Mouse (Mus musculus): ENCODE results near the gene Gm10718. TPM values are rescaled to one million over a fixed set of nuclear protein-coding genes. Genes with fewer than 3 reads are reported as not detected.
"Not testable (repeated sequence)": the region's sequence is repeated elsewhere in the genome, so short reads cannot be mapped to it uniquely, and the experiment has no call there.

Gene Gm10718
- polyA plus RNA-seq (2015; fragmentation: Nextera tagmentation; extraction: Ambion mirVana), result not detected in 2 replicates

DNA sequence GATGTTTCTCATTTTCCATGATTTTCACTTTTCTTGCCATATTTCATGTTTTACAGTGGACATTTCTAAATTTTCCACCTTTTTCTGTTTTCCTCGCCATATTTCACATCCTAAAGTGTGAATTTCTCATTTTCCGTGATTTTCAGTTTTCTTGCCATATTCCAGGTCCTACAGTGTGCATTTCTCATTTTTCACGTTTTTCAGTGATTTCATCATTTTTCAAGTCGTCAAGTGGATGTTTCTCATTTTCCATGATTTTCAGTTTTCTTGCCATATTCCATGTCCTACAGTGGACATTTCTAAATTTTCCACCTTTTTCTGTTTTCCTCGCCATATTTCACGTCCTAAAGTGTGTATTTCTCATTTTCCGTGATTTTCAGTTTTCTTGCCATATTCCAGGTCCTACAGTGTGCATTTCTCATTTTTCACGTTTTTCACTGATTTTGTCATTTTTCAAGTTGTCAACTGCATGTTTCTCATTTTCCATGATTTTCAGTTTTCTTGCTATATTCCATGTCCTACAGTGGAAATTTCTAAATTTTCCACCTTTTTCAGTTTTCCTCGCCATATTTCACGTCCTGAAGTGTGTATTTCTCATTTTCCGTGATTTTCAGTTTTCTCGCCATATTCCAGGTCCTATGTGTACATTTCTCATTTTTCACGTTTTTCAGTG lies at the start of gene Gm10718:
Gene Gm10718 (plus strand): TSS at position 236 of the 673 bp plus-strand sequence.
- H3K27ac ChIP-seq; H3K27me3 ChIP-seq (replicated peaks); H3K4me1 ChIP-seq; H3K9me3 ChIP-seq; H3K36me3 ChIP-seq; H3K9ac ChIP-seq; H3K4me2 ChIP-seq; H3K4me3 ChIP-seq (replicated peaks); ATAC-seq (ENCODE audit: insufficient read depth, low FRiP score, low read depth): not testable (repeated sequence)
- 70% methylated on average over 12 of the region's 13 CpGs for WGBS

DNA sequence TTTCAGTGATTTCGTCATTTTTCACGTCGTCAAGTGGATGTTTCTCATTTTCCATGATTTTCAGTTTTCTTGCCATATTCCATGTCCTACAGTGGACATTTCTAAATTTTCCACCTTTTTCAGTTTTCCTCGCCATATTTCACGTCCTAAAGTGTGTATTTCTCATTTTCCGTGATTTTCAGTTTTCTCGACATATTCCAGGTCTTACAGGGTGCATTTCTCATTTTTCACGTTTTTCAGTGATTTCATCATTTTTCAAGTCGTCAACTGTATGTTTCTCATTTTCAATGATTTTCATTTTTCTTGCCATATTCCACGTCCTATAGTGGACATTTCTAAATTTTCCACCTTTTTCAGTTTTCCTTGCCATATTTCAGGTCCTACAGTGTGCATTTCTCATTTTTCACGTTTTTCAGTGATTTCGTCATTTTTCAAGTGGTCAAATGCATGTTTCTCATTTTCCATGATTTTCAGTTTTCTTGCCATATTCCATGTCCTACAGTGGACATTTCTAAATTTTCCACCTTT lies 22.8 kb upstream of the Gm10718 start, which contains the start of gene Gm10722:
Gene Gm10722 (plus strand): TSS at position 478 of the 528 bp plus-strand sequence.
- H3K27ac ChIP-seq; H3K4me2 ChIP-seq; H3K36me3 ChIP-seq; H3K4me3 ChIP-seq (replicated peaks); H3K27me3 ChIP-seq (replicated peaks); H3K9ac ChIP-seq; ATAC-seq (ENCODE audit: insufficient read depth, low FRiP score, low read depth); H3K9me3 ChIP-seq; H3K4me1 ChIP-seq: not testable (repeated sequence)
- 71% methylated on average over 12 of the region's 12 CpGs for WGBS

DNA sequence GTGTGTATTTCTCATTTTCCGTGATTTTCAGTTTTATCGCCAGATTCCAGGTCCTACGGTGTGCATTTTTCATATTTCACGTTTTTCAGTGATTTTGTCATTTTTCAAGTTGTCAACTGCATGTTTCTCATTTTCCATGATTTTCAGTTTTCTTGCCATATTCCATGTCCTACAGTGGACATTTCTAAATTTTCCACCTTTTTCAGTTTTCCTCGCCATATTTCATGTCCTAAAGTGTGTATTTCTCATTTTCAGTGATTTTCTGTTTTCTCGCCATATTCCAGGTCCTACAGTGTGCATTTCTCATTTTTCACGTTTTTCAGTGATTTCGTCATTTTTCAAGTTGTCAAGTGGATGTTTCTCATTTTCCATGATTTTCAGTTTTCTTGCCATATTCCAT lies 22.3 kb upstream of the Gm10718 start:
- H3K36me3 ChIP-seq; H3K9me3 ChIP-seq; H3K4me1 ChIP-seq; H3K27ac ChIP-seq; H3K9ac ChIP-seq; ATAC-seq (ENCODE audit: insufficient read depth, low FRiP score, low read depth); H3K4me2 ChIP-seq; H3K4me3 ChIP-seq (replicated peaks); H3K27me3 ChIP-seq (replicated peaks): not testable (repeated sequence)
- WGBS, result 62% methylated on average over 8 of the region's 8 CpGs

DNA sequence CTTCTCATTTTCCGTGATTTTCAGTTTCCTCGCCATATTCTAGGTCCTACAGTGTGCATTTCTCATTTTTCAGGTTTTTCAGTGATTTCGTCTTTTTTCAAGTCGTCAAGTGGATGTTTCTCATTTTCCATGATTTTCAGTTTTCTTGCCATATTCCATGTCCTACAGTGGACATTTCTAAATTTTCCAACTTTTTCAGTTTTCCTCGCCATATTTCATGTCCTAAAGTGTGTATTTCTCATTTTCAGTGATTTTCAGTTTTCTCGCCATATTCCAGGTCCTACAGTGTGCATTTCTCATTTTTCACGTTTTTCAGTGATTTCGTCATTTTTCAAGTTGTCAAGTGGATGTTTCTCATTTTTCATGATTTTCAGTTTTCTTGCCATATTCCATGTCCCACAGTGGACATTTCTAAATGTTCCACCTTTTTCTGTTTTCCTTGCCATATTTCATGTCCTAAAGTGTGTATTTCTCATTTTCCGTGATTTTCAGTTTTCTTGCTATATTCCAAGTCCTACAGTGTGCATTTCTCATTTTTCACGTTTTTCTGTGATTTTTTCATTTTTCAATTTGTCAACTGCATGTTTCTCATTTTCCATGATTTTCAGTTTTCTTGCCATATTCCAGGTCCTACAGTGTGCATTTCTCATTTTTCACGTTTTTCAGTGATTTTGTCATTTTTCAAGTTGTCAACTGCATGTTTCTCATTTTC lies 21.2 kb upstream of the Gm10718 start:
- not testable (repeated sequence) for H3K9ac ChIP-seq; H3K4me1 ChIP-seq; H3K27me3 ChIP-seq (replicated peaks); H3K4me2 ChIP-seq; H3K9me3 ChIP-seq; H3K4me3 ChIP-seq (replicated peaks); H3K36me3 ChIP-seq; H3K27ac ChIP-seq
- peak; percentile 77 for ATAC-seq (ENCODE audit: insufficient read depth, low FRiP score, low read depth)
- WGBS, result 64% methylated on average over 9 of the region's 11 CpGs

- WGBS, result 72% methylated on average over 6 of the region's 14 CpGs
- not testable (repeated sequence) for H3K27ac ChIP-seq; H3K9me3 ChIP-seq; H3K9ac ChIP-seq; H3K27me3 ChIP-seq (replicated peaks); H3K4me3 ChIP-seq (replicated peaks); ATAC-seq (ENCODE audit: insufficient read depth, low FRiP score, low read depth); H3K4me1 ChIP-seq; H3K4me2 ChIP-seq; H3K36me3 ChIP-seq
These were observed 20.5 kb upstream of the Gm10718 start, which contains the start of gene Gm11168 for GRCm38 (mm10) chr9:3002794-3003396. Gene Gm11168, plus strand, starts transcription at chr9:3003346.

DNA sequence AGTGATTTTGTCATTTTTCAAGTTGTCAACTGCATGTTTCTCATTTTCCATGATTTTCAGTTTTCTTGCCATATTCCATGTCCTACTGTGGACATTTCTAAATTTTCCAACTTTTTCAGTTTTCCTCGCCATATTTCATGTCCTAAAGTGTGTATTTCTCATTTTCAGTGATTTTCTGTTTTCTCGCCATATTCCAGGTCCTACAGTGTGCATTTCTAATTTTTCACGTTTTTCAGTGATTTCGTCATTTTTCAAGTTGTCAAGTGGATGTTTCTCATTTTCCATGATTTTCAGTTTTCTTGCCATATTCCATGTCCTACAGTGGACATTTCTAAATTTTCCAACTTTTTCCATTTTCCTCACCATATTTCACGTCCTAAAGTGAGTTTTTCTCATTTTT lies 17.2 kb upstream of the Gm10718 start:
- H3K4me3 ChIP-seq (replicated peaks); H3K27me3 ChIP-seq (replicated peaks); H3K9me3 ChIP-seq; H3K9ac ChIP-seq; H3K36me3 ChIP-seq; H3K4me1 ChIP-seq; H3K4me2 ChIP-seq; H3K27ac ChIP-seq; ATAC-seq (ENCODE audit: insufficient read depth, low FRiP score, low read depth): not testable (repeated sequence)
- 83% methylated on average over 1 of the region's 5 CpGs for WGBS

DNA sequence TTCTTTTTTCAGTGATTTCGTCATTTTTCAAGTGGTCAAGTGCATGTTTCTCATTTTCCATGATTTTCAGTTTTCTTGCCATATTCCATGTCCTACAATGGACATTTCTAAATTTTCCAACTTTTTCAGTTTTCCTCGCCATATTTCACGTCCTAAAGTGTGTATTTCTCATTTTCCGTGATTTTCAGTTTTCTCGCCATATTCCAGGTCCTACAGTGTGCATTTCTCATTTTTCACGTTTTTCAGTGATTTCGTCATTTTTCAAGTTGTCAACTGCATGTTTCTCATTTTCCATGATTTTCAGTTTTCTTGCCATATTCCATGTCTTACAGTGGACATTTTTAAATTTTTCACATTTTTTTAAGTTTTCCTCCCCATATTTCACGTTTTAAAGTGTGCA lies 16.7 kb upstream of the Gm10718 start:
- H3K9ac ChIP-seq; H3K27ac ChIP-seq; H3K9me3 ChIP-seq; H3K4me2 ChIP-seq; H3K27me3 ChIP-seq (replicated peaks); H3K36me3 ChIP-seq; H3K4me1 ChIP-seq; H3K4me3 ChIP-seq (replicated peaks): not testable (repeated sequence)
- peak; percentile 66 for ATAC-seq (ENCODE audit: insufficient read depth, low FRiP score, low read depth)
- 70% methylated on average over 8 of the region's 8 CpGs for WGBS

DNA sequence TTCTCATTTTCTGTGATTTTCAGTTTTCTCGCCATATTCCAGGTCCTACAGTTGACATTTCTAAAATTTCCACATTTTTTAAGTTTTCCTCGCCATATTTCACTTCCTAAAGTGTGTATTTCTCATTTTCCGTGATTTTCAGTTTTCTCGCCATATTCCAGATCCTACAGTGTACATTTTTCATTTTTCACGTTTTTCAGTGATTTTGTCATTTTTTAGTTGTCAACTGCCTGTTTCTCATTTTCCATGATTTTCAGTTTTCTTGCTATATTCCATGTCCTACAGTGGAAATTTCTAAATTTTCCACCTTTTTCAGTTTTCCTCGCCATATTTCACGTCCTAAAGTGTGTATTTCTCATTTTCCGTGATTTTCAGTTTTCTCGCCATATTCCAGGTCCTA lies 16.1 kb upstream of the Gm10718 start:
- not testable (repeated sequence) for H3K4me3 ChIP-seq (replicated peaks); H3K27me3 ChIP-seq (replicated peaks); H3K9me3 ChIP-seq; H3K4me1 ChIP-seq; H3K4me2 ChIP-seq; H3K27ac ChIP-seq; H3K9ac ChIP-seq; H3K36me3 ChIP-seq
- 77% methylated on average over 8 of the region's 9 CpGs for WGBS
- peak; percentile 18; the same call in 1 of the 2 replicates for ATAC-seq (ENCODE audit: insufficient read depth, low FRiP score, low read depth)

- H3K4me2 ChIP-seq; H3K9ac ChIP-seq; H3K9me3 ChIP-seq; H3K4me3 ChIP-seq (replicated peaks); H3K27ac ChIP-seq; H3K27me3 ChIP-seq (replicated peaks); H3K4me1 ChIP-seq; H3K36me3 ChIP-seq: not testable (repeated sequence)
- WGBS, result no CpG with 5 or more reads among the region's 5 CpGs
- ATAC-seq (ENCODE audit: insufficient read depth, low FRiP score, low read depth), result peak; percentile 24; the same call in 1 of the 2 replicates
These were observed 14.0 kb upstream of the Gm10718 start for GRCm38 (mm10) chr9:3009331-3009730.

DNA sequence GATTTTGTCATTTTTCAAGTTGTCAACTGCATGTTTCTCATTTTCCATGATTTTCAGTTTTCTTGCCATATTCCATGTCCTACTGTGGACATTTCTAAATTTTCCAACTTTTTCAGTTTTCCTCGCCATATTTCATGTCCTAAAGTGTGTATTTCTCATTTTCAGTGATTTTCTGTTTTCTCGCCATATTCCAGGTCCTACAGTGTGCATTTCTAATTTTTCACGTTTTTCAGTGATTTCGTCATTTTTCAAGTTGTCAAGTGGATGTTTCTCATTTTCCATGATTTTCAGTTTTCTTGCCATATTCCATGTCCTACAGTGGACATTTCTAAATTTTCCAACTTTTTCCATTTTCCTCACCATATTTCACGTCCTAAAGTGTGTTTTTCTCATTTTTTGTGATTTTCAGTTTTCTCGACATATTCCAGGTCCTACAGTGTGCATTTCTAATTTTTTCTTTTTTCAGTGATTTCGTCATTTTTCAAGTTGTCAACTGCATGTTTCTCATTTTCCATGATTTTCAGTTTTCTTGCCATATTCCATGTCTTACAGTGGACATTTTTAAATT lies 11.2 kb upstream of the Gm10718 start:
- WGBS, result 83% methylated on average over 3 of the region's 7 CpGs
- not testable (repeated sequence) for H3K4me3 ChIP-seq (replicated peaks); H3K9ac ChIP-seq; H3K4me2 ChIP-seq; H3K9me3 ChIP-seq; H3K27me3 ChIP-seq (replicated peaks); H3K36me3 ChIP-seq; H3K4me1 ChIP-seq; ATAC-seq (ENCODE audit: insufficient read depth, low FRiP score, low read depth); H3K27ac ChIP-seq

GRCm38 (mm10) chr9:3012733-3013279 lies 10.5 kb upstream of the Gm10718 start, which contains the start of gene Gm10721:
Gene Gm10721, plus strand, starts transcription at chr9:3013140.
- not testable (repeated sequence) for H3K9me3 ChIP-seq; H3K27me3 ChIP-seq (replicated peaks); H3K4me3 ChIP-seq (replicated peaks); H3K9ac ChIP-seq; H3K4me2 ChIP-seq; H3K4me1 ChIP-seq; H3K36me3 ChIP-seq; H3K27ac ChIP-seq
- ATAC-seq (ENCODE audit: insufficient read depth, low FRiP score, low read depth), result peak; percentile 61
- no CpG with 5 or more reads among the region's 11 CpGs for WGBS

All from stomach, embryonic 15.5 days (tissue).